Mouse (Mus musculus) urinary bladder, postnatal 14 days (tissue): Measurements from ENCODE around the gene Xbp1.

Experiments used
- DNase-seq: peaks from one replicate; pipeline ENCODE4 v3.0.0; 2021; ENCODE audit warnings: low spot score

The Xbp1 gene

DNA sequence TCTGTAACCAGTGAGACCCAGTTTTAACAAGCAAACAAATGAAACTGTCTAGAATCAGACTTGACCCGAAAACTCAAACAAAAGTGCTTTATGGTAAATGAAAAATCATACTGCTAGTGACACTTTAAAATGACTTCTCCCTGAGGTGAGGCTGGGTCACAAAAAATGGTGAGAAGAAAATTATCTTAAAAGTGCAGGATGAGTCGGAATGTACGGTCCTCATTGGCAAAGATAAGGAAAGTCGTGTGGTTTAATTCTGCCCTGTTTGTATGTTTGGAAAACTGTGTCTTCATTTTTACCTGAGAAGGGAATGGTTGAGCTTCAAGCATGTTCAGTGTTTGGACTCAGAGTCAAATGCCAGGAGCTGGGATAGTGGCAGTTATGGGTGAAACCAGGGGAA lies 51.4 kb downstream of the Xbp1 start:
- no peak for DNase-seq

DNA sequence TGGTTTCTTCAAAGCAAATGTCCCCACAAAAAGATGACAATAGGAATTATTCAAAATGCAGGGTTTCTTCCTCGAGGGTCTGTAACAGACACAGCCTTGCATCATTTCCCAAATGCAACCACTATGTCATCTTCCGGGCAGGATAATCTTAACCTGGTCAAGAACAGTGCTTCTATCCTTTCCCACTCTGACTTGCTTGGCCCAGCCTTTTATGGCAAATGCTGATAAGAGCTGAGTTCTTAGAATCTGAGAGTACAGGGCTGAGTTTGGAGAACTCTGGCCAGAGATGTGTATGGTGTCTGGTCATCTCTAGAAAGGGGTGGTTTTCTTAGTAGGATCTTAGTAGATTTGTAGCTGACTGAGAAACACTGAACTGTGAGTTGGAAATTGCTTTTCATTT lies 53.4 kb downstream of the Xbp1 start:
- no peak for DNase-seq

DNA sequence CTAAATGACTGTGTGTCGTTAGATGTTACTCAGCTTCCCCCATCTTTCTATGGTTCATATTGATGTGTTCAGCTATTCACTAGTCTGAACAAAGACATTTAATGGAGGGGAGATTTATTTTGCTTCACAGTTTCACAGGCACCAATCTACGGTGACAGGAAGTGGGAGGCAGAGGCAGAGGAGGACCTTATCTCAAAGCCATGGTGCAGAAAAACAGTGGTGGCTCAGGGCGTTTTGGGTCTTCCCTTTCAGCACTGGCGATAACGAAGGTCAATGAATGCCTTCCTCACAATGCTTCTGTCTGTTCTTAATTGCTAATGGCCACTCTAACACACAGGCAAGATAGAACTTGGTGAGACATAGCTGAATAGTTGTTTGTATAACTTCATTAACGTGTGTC lies 54.6 kb downstream of the Xbp1 start:
- no peak for DNase-seq
